Mouse (Mus musculus): Measurements from ENCODE around the gene Tada2b.

Tada2b gene

DNA sequence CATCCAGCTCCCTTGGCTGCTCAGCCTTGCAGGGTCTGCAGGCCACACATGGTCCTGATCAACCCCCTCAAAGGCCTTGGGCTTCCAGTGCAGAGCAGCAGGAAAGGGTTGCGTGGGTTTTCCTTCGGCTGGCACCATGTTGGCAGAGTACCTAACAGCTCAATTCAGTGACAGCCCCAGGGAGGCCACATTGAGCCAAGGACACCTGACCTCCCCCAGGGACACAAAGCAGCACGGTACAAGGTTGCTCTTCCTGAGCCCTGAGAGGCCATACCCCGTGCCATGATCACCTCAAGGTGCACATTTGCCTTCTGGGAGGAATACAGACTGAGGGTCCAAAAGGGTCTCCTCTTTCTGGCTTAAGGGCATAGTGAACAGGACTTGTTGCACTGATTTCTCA is 39.5 kb downstream of the Tada2b start:
- no peak for DNase-seq

GRCm38 (mm10) chr5:36440741-36441140 is 43.3 kb downstream of the Tada2b start:
- DNase-seq = no peak

DNA sequence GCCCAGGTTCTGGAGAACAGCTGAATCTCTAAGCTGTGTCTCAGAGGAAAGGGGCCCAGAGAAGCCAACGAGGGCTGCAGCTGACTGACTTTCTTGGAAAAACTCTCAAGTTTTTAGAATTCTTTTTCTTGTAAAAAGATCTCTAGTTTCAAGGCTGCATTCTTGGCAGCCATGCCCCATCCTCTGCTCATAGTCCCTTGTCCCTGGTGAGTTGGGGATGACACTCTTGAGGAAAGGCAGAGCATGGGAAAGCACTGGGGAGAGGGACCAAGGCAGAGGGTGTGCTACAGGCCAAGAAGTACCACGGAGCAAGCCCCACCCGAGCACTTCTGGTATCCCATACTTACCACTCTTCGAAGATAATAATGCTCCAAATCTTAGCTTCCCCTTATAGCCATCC is 47.2 kb downstream of the Tada2b start:
- no peak for DNase-seq

GRCm38 (mm10) chr5:36434398-36434967 is 49.6 kb downstream of the Tada2b start:
- no peak for DNase-seq

DNA sequence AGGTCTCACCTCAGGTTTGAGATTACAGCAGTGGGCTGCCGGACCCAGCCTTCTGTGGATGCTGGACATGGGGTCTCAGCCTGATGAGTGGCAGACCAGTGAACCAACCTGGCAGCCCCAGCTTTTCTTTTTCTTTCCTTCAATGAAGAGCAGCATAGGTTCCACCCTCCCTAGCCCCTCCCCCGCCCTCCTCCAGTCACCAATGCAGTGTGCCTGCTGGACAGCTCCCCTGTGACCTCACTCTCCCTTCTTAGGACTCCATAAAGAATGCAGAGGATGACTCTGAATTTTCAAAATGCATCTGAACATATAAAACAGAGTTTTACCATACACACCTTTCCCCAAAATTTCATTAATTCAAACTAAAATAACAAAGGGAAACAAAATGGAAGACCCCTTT is 52.4 kb downstream of the Tada2b start:
- no peak for DNase-seq

DNA sequence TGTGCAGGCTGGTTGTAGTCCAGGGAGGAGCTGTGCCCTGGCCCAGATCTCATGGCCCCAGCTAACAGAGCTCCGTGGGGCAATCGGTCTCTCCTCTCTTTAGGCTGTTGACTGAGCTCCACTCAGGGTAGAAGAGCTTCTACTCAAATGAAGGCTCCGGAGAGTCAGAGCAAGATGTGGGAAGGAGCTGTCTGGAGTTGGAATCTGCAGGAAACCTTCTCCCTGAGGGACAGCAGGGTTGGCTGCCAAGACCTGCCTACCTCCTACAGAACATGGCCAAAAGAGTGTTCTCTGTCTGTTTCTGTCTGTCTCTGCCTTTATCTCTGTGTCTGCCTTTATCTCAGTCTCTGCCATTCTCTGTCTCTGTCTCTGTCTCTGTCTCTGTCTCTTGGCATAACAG is 54.5 kb downstream of the Tada2b start:
- DNase-seq = no peak

DNA sequence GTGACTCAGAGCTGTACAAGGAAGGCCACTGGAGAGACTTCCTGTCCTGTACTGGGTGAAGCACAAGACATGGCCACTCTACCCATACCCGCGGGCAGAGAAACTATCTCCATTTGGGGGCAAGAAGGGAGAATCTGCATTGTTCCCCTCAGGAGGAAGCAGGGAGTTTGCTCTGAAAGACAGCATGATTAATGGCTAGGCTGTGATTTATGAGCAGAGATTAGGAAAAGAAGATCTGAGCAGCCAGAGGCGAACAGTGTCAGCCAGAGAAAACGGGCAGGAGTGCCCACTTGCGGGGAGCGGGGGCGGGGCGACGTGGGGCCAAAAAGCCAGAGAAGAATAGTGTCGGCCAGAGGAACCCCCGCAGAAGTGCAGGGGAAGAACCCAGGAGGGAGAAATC is 56.3 kb downstream of the Tada2b start:
- no peak for DNase-seq

DNA sequence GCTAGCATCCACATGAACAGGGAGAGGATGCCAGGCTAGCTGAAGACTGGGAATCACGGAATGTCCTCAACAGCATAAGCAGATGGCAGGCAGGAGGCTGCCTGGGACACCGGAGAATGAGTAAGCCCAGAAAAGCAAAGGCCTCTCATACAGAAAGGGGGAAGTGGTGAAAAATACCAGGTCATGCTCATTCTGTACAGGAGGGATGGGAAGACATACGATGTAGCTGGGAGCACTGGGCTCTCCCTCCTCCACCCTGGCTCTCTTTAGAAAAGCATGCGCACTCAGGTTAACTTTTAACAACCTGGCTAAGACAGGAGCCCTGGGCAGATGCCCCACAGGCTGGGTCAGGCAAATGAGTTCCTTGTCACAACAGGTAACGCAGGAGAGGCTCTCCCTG is 57.7 kb downstream of the Tada2b start:
- DNase-seq = no peak

DNA sequence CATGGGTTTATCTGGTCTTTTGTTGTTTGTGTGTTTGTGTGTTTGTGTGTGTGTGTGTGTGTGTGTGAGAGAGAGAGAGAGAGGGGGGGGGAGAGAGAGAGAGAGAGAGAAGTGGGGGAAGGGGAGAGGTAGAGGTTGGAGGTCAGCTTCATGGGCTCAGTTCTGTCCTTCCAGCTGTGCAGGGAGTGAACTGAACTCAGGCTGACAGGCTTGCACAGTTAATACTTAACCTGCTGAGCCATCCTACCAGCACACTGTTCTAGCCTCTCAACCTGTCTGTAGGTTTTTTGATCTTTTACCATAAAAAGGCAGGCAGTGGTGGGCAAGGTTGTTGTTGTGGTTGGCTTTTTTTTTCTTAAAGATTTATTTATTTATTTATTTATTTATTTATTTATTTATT is 59.4 kb downstream of the Tada2b start:
- DNase-seq = no peak
